Mouse (Mus musculus) hindbrain, embryonic 14.5 days (tissue): ENCODE results near the gene Pla2g3. TPM values are rescaled to one million over a fixed set of nuclear protein-coding genes. Genes with fewer than 3 reads are reported as not detected.
A peak's percentile ranks its signal among the peaks of the same experiment; 100 is the strongest.

Experiments
- ATAC-seq: fragments of 200-750 bp; cut with Nextera tagmentation; 2 replicates; pipeline ENCODE4 v1.8.0; 2017; ENCODE audit warnings: moderate number of reproducible peaks, mild to moderate bottlenecking, moderate TSS enrichment, moderate library complexity; ENCODE audit not compliant: low FRiP score
- DNase-seq: peaks from one replicate; pipeline ENCODE4 v3.0.0-alpha.2; 2015; ENCODE audit warnings: low spot score
- H3K27ac ChIP-seq: fragments of 300-500 bp; sonication (generic); 2 replicates; pipeline ENCODE4 v1.5.1; 2014; ENCODE audit warnings: mild to moderate bottlenecking, moderate library complexity
- H3K27me3 ChIP-seq: fragments of 300-500 bp; sonication (generic); 2 replicates; pipeline ENCODE4 v1.6.1; 2014; ENCODE audit warnings: mild to moderate bottlenecking, low read length, mixed read lengths; ENCODE audit not compliant: control insufficient read depth, insufficient read depth
- H3K36me3 ChIP-seq: fragments of 300-500 bp; sonication (generic); replicated peaks from 2 replicates; pipeline ENCODE4 v1.6.1; 2014; ENCODE audit not compliant: control insufficient read depth, insufficient read depth
- H3K4me1 ChIP-seq: fragments of 300-500 bp; sonication (generic); replicated peaks from 2 replicates; pipeline ENCODE4 v1.6.1; 2014; ENCODE audit warnings: antibody characterized with exemption, low read length, mixed read lengths; ENCODE audit not compliant: control insufficient read depth, insufficient read depth
- H3K4me2 ChIP-seq: fragments of 300-500 bp; sonication (generic); replicated peaks from 2 replicates; pipeline ENCODE4 v1.6.1; 2014; ENCODE audit warnings: mild to moderate bottlenecking, moderate library complexity
- H3K4me3 ChIP-seq: fragments of 300-500 bp; sonication (generic); replicated peaks from 2 replicates; pipeline ENCODE4 v1.5.1; 2014; ENCODE audit warnings: mild to moderate bottlenecking, low read length
- H3K9ac ChIP-seq: fragments of 300-500 bp; sonication (generic); 2 replicates; pipeline ENCODE4 v1.6.1; 2014
- H3K9me3 ChIP-seq: fragments of 300-500 bp; sonication (generic); 2 replicates; pipeline ENCODE4 v1.6.1; 2016; ENCODE audit warnings: low read length; ENCODE audit not compliant: control insufficient read depth
- WGBS: fragments of 180-500 bp; shearing (Covaris S2); extraction: QIAGEN DNeasy Blood & Tissue Kit; methylation state at CpG from one replicate; pipeline ENCODE4 v1.1.7; 2014; 5-methylcytosine and 5-hydroxymethylcytosine counted together
- polyA plus RNA-seq: library from polyadenylated mRNA; unstranded; fragments of >200 nt; fragmentation: Nextera tagmentation; extraction: Ambion mirVana; gene quantifications from 2 replicates; pipeline ENCODE4 v1.2.1, GENCODE M21; 2014

Gene Pla2g3
- polyA plus RNA-seq, 1 experiment from 2014 or later = 0.67 TPM

- Histone ChIP-seq H3K4me3 (no peak overlapping the region), H3K9me3 (no peaks in the 10 kb centered on the region), H3K27me3 (no peaks in the 10 kb centered on the region), H3K4me1 (peaks cover 5% of the 10 kb centered on the region; the same call in 1 of the 2 replicates), H3K36me3 (no peaks in the 10 kb centered on the region), H3K4me2 (no peak overlapping the region), H3K27ac (peak overlapping the region; percentile 26; the same call in 1 of the 2 replicates), H3K9ac (no peak overlapping the region)
- peak; percentile 48; the same call in 1 of the 2 replicates for ATAC-seq
- WGBS = 67% methylated on average over 11 of the region's 11 CpGs
- DNase-seq = no peak
These were observed 4.0 kb upstream of the Pla2g3 start for GRCm38 (mm10) chr11:3483980-3484642.

DNA sequence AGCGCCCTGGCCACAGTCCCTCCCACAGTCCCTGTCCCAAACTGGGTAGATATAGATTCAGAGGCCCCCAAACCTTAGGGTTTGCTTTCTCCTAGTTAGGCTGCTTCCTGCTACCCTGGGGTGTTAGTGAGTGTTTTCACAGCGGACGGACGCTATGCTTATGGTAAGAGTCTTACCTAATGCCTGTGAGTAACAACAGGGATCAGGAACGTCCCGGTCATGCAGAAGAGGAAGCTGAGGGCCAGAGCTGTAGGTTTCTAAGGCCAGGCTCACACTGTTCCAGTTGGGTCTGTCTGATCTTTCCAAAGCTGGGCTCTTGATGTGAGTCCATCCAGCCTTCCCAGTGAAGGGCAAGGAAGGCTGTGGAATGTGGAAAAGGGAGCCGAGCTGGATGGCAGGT lies 1.7 kb upstream of the Pla2g3 start:
- no peak for DNase-seq
- H3K9ac ChIP-seq = no peak overlapping the region
- H3K9me3 ChIP-seq = no peaks in the 10 kb centered on the region
- no peak overlapping the region for H3K27ac ChIP-seq
- H3K27me3 ChIP-seq = no peaks in the 10 kb centered on the region
- H3K4me3 ChIP-seq = no peak overlapping the region
- ATAC-seq = no peak
- no peaks in the 10 kb centered on the region for H3K36me3 ChIP-seq
- H3K4me1 ChIP-seq = peaks cover 5% of the 10 kb centered on the region; the same call in 1 of the 2 replicates
- no peak overlapping the region for H3K4me2 ChIP-seq
- WGBS = 69% methylated on average over 7 of the region's 7 CpGs

GRCm38 (mm10) chr11:3489036-3489435 lies 952 bp downstream of the Pla2g3 start:
- Histone ChIP-seq H3K4me1 (peaks cover 5% of the 10 kb centered on the region; the same call in 1 of the 2 replicates), H3K9me3 (no peaks in the 10 kb centered on the region), H3K4me3 (no peak overlapping the region), H3K27me3 (no peaks in the 10 kb centered on the region), H3K27ac (no peak overlapping the region), H3K36me3 (no peaks in the 10 kb centered on the region), H3K9ac (no peak overlapping the region), H3K4me2 (no peak overlapping the region)
- 91% methylated on average over 5 of the region's 5 CpGs for WGBS
- DNase-seq (no peak), ATAC-seq (no peak)

GRCm38 (mm10) chr11:3492748-3493147 lies 4.7 kb downstream of the Pla2g3 start:
- no peak for DNase-seq
- Histone ChIP-seq H3K9ac (no peak overlapping the region), H3K27me3 (no peaks in the 10 kb centered on the region), H3K36me3 (no peaks in the 10 kb centered on the region), H3K4me1 (no peaks in the 10 kb centered on the region), H3K27ac (no peak overlapping the region), H3K9me3 (no peaks in the 10 kb centered on the region), H3K4me2 (no peak overlapping the region), H3K4me3 (no peak overlapping the region)
- 74% methylated on average over 4 of the region's 4 CpGs for WGBS
- ATAC-seq = no peak

DNA sequence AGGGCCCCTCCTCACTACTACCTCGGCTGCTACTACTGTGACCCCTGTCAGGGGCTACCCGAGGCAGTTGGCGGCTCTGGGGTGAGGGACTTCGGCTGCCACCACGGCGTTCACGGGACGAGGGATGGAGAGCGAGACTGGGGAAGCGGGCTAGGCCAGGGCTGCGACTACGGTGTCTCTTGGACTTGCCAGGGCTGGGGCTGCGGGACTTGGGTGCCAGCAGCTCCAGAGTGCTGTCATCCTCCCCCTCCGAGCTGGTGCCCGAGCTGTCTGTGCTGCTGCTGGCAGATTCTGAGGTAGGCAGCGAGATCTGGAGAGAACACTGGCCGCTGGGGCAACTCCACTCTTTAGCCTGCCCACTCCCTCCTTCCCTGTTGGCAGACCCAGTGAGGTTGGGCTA lies 6.8 kb downstream of the Pla2g3 start:
- no peak overlapping the region for H3K4me2 ChIP-seq
- no peak overlapping the region for H3K9ac ChIP-seq
- no peaks in the 10 kb centered on the region for H3K4me1 ChIP-seq
- 82% methylated on average over 17 of the region's 17 CpGs for WGBS
- no peaks in the 10 kb centered on the region for H3K9me3 ChIP-seq
- ATAC-seq (no peak), DNase-seq (no peak)
- no peaks in the 10 kb centered on the region for H3K27me3 ChIP-seq
- no peak overlapping the region for H3K4me3 ChIP-seq
- no peak overlapping the region for H3K27ac ChIP-seq
- no peaks in the 10 kb centered on the region for H3K36me3 ChIP-seq

GRCm38 (mm10) chr11:3495496-3495895 lies 7.4 kb downstream of the Pla2g3 start:
- H3K4me1 ChIP-seq = no peaks in the 10 kb centered on the region
- no peak overlapping the region for H3K4me2 ChIP-seq
- H3K4me3 ChIP-seq = no peak overlapping the region
- DNase-seq (no peak), ATAC-seq (no peak)
- H3K9ac ChIP-seq = no peak overlapping the region
- H3K9me3 ChIP-seq = no peaks in the 10 kb centered on the region
- H3K27me3 ChIP-seq = no peaks in the 10 kb centered on the region
- no peak overlapping the region for H3K27ac ChIP-seq
- 91% methylated on average over 14 of the region's 14 CpGs for WGBS
- no peaks in the 10 kb centered on the region for H3K36me3 ChIP-seq

DNA sequence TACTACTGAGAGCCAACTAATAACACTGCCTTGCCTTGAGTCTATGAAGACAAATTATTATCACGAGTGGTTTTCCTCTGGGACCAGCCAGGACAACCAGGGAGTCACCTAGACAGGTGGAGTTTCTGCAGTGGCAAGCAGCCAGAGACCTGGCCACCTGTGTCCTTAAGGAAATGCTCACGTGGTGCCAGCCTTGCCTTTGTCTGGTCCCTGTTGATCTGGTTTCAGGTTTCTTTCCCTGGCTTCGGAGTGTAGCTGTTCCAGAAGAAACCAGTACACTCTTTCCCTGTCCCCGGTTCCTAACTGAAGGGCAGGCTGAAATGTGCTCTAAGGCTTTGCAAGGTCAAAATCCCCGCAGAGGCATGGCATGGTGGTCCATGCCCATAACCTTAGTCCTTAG lies 8.7 kb downstream of the Pla2g3 start:
- ATAC-seq (no peak), DNase-seq (no peak)
- Histone ChIP-seq H3K36me3 (no peaks in the 10 kb centered on the region), H3K4me2 (no peak overlapping the region), H3K9ac (no peak overlapping the region), H3K27ac (no peak overlapping the region), H3K9me3 (no peaks in the 10 kb centered on the region), H3K4me3 (no peak overlapping the region), H3K4me1 (no peaks in the 10 kb centered on the region), H3K27me3 (no peaks in the 10 kb centered on the region)
- 63% methylated on average over 5 of the region's 5 CpGs for WGBS

GRCm38 (mm10) chr11:3497296-3497695 lies 9.2 kb downstream of the Pla2g3 start:
- no peak overlapping the region for H3K4me2 ChIP-seq
- H3K27ac ChIP-seq = no peak overlapping the region
- H3K9ac ChIP-seq = no peak overlapping the region
- H3K4me3 ChIP-seq = no peak overlapping the region
- no peaks in the 10 kb centered on the region for H3K27me3 ChIP-seq
- no peaks in the 10 kb centered on the region for H3K9me3 ChIP-seq
- H3K36me3 ChIP-seq = no peaks in the 10 kb centered on the region
- 100% methylated on average over 1 of the region's 1 CpGs for WGBS
- DNase-seq = no peak
- ATAC-seq = no peak
- H3K4me1 ChIP-seq = no peaks in the 10 kb centered on the region

- H3K4me2 ChIP-seq = no peak overlapping the region
- no peak overlapping the region for H3K9ac ChIP-seq
- H3K27me3 ChIP-seq = no peaks in the 10 kb centered on the region
- H3K9me3 ChIP-seq = no peaks in the 10 kb centered on the region
- WGBS = 75% methylated on average over 17 of the region's 17 CpGs
- ATAC-seq (no peak), DNase-seq (no peak)
- H3K4me1 ChIP-seq = no peaks in the 10 kb centered on the region
- no peak overlapping the region for H3K27ac ChIP-seq
- H3K36me3 ChIP-seq = no peaks in the 10 kb centered on the region
- H3K4me3 ChIP-seq = no peak overlapping the region
These were observed 14.0 kb downstream of the Pla2g3 start for GRCm38 (mm10) chr11:3502057-3502456.
